Mouse (Mus musculus) liver, postnatal 0 days (tissue): Measurements from ENCODE around the gene Mpeg1.

Experiments used
- CTCF ChIP-seq: sonication (generic); IDR thresholded peaks from 2 replicates; pipeline ENCODE4 v1.5.1; 2016; ENCODE audit warnings: antibody characterized with exemption, low read depth
- EP300 ChIP-seq: IDR thresholded peaks from 2 replicates; pipeline ENCODE4 v1.6.1; 2016; ENCODE audit warnings: antibody characterized with exemption, low read depth, mild to moderate bottlenecking

DNA sequence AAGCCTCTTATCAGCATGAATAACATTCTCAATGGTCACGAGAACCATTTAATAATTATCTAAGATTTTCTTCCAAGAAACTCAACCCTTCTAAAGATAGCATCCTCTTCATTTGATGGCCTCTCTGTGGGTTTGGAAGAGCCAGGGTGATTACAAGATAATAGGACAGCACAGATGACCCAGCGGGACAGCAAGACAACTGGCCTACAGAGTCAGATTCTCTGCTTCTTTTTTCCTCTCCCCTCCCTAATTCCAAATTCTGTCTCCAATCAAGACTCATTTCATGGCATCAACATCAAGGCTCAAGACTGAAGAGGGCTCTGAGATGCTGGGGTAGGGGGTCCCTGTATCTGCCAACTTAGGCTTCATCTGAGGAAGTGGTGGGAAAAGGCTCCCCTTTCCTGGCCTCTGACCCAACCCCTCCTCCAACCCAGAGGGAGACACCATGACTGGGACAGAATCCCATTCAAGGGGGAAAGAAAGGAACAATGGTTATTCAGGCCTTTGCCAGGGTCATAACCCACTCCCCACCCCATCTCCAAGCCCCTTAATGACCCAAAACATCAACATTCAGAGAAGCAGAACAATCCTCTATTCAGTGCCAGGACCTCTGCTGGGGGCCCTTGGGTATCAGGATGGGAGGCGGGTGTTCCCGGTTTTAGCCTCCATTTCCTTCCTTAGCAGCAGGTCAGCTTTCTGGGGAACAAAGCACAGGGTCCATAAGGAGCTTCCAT, 33.0 kb downstream of the Mpeg1 start:
- no peak for TF ChIP-seq CTCF
- TF ChIP-seq EP300 = no peak
